Mouse (Mus musculus) ES-Bruce4 (cell line): Measurements from ENCODE around the gene Abca3. TPM values are rescaled to one million over a fixed set of nuclear protein-coding genes. Genes with fewer than 3 reads are reported as not detected.

Experiments
- H3K27ac ChIP-seq: 2 replicates; pipeline ENCODE4 v1.5.1; 2012; ENCODE audit warnings: low read length, inconsistent platforms; ENCODE audit not compliant: insufficient read depth
- H3K27me3 ChIP-seq: 2 replicates; pipeline ENCODE4 v1.6.1; 2012; ENCODE audit warnings: mild to moderate bottlenecking, low read length, inconsistent platforms; ENCODE audit not compliant: control insufficient read depth, poor library complexity, insufficient read depth, severe bottlenecking
- H3K36me3 ChIP-seq: 2 replicates; pipeline ENCODE4 v1.6.1; 2012; ENCODE audit warnings: inconsistent platforms, mild to moderate bottlenecking, low read length, moderate library complexity; ENCODE audit not compliant: control insufficient read depth, poor library complexity, insufficient read depth, severe bottlenecking
- H3K4me1 ChIP-seq: one replicate; pipeline ENCODE4 v1.8.1; 2011; ENCODE audit warnings: low read length; ENCODE audit not compliant: control insufficient read depth, insufficient read depth
- H3K4me3 ChIP-seq: 2 replicates; pipeline ENCODE4 v1.5.1; 2011; ENCODE audit warnings: low read depth, mild to moderate bottlenecking, low read length
- H3K9ac ChIP-seq: 2 replicates; pipeline ENCODE4 v1.6.1; 2012; ENCODE audit warnings: low read depth, mild to moderate bottlenecking, inconsistent platforms; ENCODE audit not compliant: poor library complexity, severe bottlenecking
- H3K9me3 ChIP-seq: replicated peaks from 2 replicates; pipeline ENCODE4 v1.6.1; 2012; ENCODE audit warnings: mild to moderate bottlenecking, low read length, inconsistent platforms; ENCODE audit not compliant: control insufficient read depth, poor library complexity, insufficient read depth, severe bottlenecking
- CTCF ChIP-seq: IDR thresholded peaks from one replicate; pipeline ENCODE4 v1.8.1; 2011; ENCODE audit warnings: low read depth, low read length
- EP300 ChIP-seq: IDR thresholded peaks from 2 replicates; pipeline ENCODE4 v1.6.1; 2011; ENCODE audit warnings: low read depth, low read length; ENCODE audit not compliant: insufficient read depth
- POLR2A ChIP-seq: IDR thresholded peaks from one replicate; pipeline ENCODE4 v1.8.1; 2011; ENCODE audit warnings: low read length; ENCODE audit not compliant: insufficient read depth
- polyA plus RNA-seq: library from polyadenylated mRNA; stranded (reverse); fragments of >200 nt; gene quantifications from 2 replicates; pipeline ENCODE4 v1.2.4, GENCODE M21; 2011; ENCODE audit warnings: low read depth; ENCODE audit not compliant: missing spikeins, insufficient read depth, insufficient read length

The Abca3 gene
- polyA plus RNA-seq, 1 experiment, result 15.4 TPM

DNA sequence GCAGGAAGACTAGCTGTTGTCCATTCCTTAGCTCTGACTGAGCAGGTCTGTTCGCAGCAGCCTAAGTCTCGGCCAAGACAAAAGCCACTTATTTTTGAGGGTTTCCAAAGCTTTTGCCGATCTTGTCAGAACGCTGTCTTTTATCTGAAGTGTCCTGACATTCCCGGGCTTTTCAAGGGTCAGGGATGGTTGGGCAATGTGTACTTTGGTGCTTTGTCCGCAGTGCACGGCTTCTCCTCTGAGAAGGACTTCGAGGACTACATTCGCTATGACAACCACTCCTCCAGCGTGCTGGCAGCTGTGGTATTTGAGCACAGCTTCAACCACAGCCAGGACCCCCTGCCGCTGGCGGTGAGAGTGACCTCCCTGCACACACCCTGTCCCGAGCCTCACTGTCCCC, 14.1 kb downstream of the Abca3 start:
- Histone ChIP-seq H3K4me3 (no peak overlapping the region), H3K4me1 (no peaks in the 10 kb centered on the region), H3K9ac (no peak overlapping the region), H3K27me3 (no peaks in the 10 kb centered on the region), H3K27ac (no peak overlapping the region), H3K9me3 (no peaks in the 10 kb centered on the region), H3K36me3 (no peaks in the 10 kb centered on the region)
- TF ChIP-seq POLR2A (no peak), EP300 (no peak), CTCF (no peak)

DNA sequence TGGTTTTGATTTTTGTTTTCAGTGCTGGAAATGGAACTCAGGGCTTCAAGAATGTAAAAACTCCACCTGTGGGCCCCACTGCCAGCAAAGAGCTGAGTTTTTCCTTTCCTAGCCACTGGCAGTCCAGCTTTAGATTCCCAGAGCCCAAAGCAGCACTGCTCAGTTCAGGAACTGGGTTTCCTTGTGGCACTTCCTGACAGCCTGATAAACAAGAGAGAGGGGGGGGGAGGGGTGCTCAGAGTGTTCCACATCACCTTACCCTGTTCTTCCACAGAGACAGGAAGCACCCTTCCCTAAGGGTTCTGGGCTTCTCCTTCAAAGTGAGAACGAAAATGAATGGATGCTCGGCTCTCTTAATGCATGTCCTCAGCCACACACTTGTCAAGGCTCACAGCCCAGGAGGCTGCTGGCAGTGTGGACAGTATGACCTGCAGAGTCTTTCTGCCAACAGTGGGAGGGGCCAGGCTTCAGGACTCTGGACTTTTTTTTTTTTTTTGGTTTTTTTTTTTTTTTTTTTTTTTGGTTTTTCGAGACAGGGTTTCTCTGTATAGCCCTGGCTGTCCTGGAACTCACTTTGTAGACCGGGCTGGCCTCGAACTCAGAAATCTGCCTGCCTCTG, 23.5 kb downstream of the Abca3 start:
- H3K4me1 ChIP-seq, result no peaks in the 10 kb centered on the region
- H3K9ac ChIP-seq, result no peak overlapping the region
- no peak overlapping the region for H3K27ac ChIP-seq
- H3K27me3 ChIP-seq, result no peaks in the 10 kb centered on the region
- no peak overlapping the region for H3K4me3 ChIP-seq
- no peaks in the 10 kb centered on the region for H3K9me3 ChIP-seq
- H3K36me3 ChIP-seq, result no peaks in the 10 kb centered on the region
- no peak for TF ChIP-seq CTCF
- TF ChIP-seq POLR2A, result no peak
- no peak for TF ChIP-seq EP300

DNA sequence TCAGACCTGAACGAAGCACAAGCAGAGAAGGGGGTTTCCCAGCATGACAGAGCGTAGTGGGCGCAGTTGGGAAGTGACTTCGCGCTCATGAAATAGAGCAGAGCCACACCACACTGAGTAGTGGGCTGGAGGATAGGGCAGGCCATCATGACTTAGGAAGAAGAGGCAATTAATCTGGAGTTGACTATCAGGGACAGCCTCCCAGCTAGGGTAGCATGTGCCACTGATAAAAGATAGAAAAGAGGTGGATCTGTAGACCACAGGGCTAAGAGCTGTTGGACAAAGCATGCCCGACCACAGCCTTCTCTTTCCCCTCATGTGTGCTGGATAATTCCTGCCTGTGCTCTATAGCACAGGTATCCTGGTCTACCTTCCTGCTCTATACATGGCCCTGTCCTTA, 24.1 kb downstream of the Abca3 start:
- Histone ChIP-seq H3K4me3 (no peak overlapping the region), H3K27me3 (no peaks in the 10 kb centered on the region)
- TF ChIP-seq EP300, result no peak
- no peak for TF ChIP-seq POLR2A
- TF ChIP-seq CTCF, result no peak

DNA sequence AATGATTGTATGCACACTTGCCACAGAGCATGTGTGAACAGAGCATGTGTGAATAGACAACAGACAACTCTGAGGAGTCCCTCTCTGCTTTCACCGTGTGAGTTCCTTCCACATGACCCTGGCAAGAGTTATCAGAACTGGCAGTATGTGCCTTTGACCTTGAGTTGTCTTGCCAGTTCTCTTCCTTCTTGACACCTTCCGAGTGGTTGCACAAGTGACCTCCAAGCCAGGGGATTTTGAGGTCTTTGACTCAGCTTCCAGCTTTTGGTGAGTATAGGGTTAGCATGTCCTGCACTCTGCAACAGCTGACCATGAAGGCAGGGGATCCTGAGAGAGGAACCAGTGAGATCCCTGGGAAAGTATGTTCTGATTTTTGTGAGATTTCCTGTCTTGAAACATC, 26.7 kb downstream of the Abca3 start:
- Histone ChIP-seq H3K27me3 (no peaks in the 10 kb centered on the region), H3K4me1 (no peaks in the 10 kb centered on the region), H3K9ac (no peak overlapping the region), H3K9me3 (no peaks in the 10 kb centered on the region), H3K4me3 (no peak overlapping the region), H3K36me3 (no peaks in the 10 kb centered on the region), H3K27ac (no peak overlapping the region)
- no peak for TF ChIP-seq CTCF

More for the DNA sequence above, 24.1 kb downstream of the Abca3 start:
- H3K36me3 ChIP-seq, result no peaks in the 10 kb centered on the region
- no peaks in the 10 kb centered on the region for H3K9me3 ChIP-seq
- no peak overlapping the region for H3K27ac ChIP-seq
- H3K9ac ChIP-seq, result no peak overlapping the region
- H3K4me1 ChIP-seq, result no peaks in the 10 kb centered on the region

GRCm38 (mm10) chr17:24383789-24384188, 32.0 kb downstream of the Abca3 start:
- H3K9ac ChIP-seq, result no peak overlapping the region
- TF ChIP-seq POLR2A (no peak), EP300 (no peak), CTCF (no peak)
- no peaks in the 10 kb centered on the region for H3K4me1 ChIP-seq
- no peak overlapping the region for H3K4me3 ChIP-seq
- H3K27ac ChIP-seq, result no peak overlapping the region
- no peaks in the 10 kb centered on the region for H3K27me3 ChIP-seq
- H3K9me3 ChIP-seq, result no peaks in the 10 kb centered on the region
- H3K36me3 ChIP-seq, result no peaks in the 10 kb centered on the region

GRCm38 (mm10) chr17:24388711-24389110, 37.0 kb downstream of the Abca3 start:
- Histone ChIP-seq H3K4me1 (no peaks in the 10 kb centered on the region), H3K9me3 (no peaks in the 10 kb centered on the region), H3K27me3 (no peaks in the 10 kb centered on the region), H3K9ac (no peak overlapping the region), H3K27ac (no peak overlapping the region), H3K36me3 (no peaks in the 10 kb centered on the region), H3K4me3 (no peak overlapping the region)
- TF ChIP-seq EP300 (no peak), POLR2A (no peak), CTCF (no peak)
